Mouse (Mus musculus): ENCODE measurements around the gene Dlx3. TPM values are rescaled to one million over a fixed set of nuclear protein-coding genes. Genes with fewer than 3 reads are reported as not detected.
A peak's percentile ranks its signal among the peaks of the same experiment; 100 is the strongest.

The Dlx3 gene
- total RNA-seq, 1 experiment from 2014 or later = not detected

GRCm38 (mm10) chr11:95085710-95086109 lies 34.2 kb upstream of the Dlx3 start:
- ATAC-seq (replicated peaks in 1 of 2; ENCODE audit: insufficient read depth in 1 of 2, low FRiP score in 2 of 2, low TSS enrichment in 1 of 2, low read depth in 1 of 2, poor library complexity in 2 of 2, severe bottlenecking in 2 of 2) = no peak

- no peak for ATAC-seq (replicated peaks in 1 of 2; ENCODE audit: insufficient read depth in 1 of 2, low FRiP score in 2 of 2, low TSS enrichment in 1 of 2, low read depth in 1 of 2, poor library complexity in 2 of 2, severe bottlenecking in 2 of 2)
Measured at GRCm38 (mm10) chr11:95086229-95086628, 33.7 kb upstream of the Dlx3 start.

GRCm38 (mm10) chr11:95087301-95088228 lies 32.4 kb upstream of the Dlx3 start:
- no peak for ATAC-seq (replicated peaks in 1 of 2; ENCODE audit: insufficient read depth in 1 of 2, low FRiP score in 2 of 2, low TSS enrichment in 1 of 2, low read depth in 1 of 2, poor library complexity in 2 of 2, severe bottlenecking in 2 of 2)

GRCm38 (mm10) chr11:95088286-95088685 lies 31.6 kb upstream of the Dlx3 start:
- ATAC-seq (replicated peaks in 1 of 2; ENCODE audit: insufficient read depth in 1 of 2, low FRiP score in 2 of 2, low TSS enrichment in 1 of 2, low read depth in 1 of 2, poor library complexity in 2 of 2, severe bottlenecking in 2 of 2) = no peak

- peak; percentile 61 to 66 for ATAC-seq (replicated peaks in 1 of 2; ENCODE audit: insufficient read depth in 1 of 2, low FRiP score in 2 of 2, low TSS enrichment in 1 of 2, low read depth in 1 of 2, poor library complexity in 2 of 2, severe bottlenecking in 2 of 2)
Measured at GRCm38 (mm10) chr11:95088857-95089779, 30.8 kb upstream of the Dlx3 start.

- ATAC-seq (replicated peaks in 1 of 2; ENCODE audit: insufficient read depth in 1 of 2, low FRiP score in 2 of 2, low TSS enrichment in 1 of 2, low read depth in 1 of 2, poor library complexity in 2 of 2, severe bottlenecking in 2 of 2) = no peak
Measured at GRCm38 (mm10) chr11:95093077-95093476, 26.8 kb upstream of the Dlx3 start.

- ATAC-seq (replicated peaks in 1 of 2; ENCODE audit: insufficient read depth in 1 of 2, low FRiP score in 2 of 2, low TSS enrichment in 1 of 2, low read depth in 1 of 2, poor library complexity in 2 of 2, severe bottlenecking in 2 of 2) = no peak
Measured at GRCm38 (mm10) chr11:95095596-95095995, 24.3 kb upstream of the Dlx3 start.

GRCm38 (mm10) chr11:95096608-95097373 lies 23.1 kb upstream of the Dlx3 start:
- no peak for ATAC-seq (replicated peaks in 1 of 2; ENCODE audit: insufficient read depth in 1 of 2, low FRiP score in 2 of 2, low TSS enrichment in 1 of 2, low read depth in 1 of 2, poor library complexity in 2 of 2, severe bottlenecking in 2 of 2)

- ATAC-seq (replicated peaks in 1 of 2; ENCODE audit: insufficient read depth in 1 of 2, low FRiP score in 2 of 2, low TSS enrichment in 1 of 2, low read depth in 1 of 2, poor library complexity in 2 of 2, severe bottlenecking in 2 of 2) = no peak
Measured at GRCm38 (mm10) chr11:95097889-95098288, 22.0 kb upstream of the Dlx3 start.

- no peak for ATAC-seq (replicated peaks in 1 of 2; ENCODE audit: insufficient read depth in 1 of 2, low FRiP score in 2 of 2, low TSS enrichment in 1 of 2, low read depth in 1 of 2, poor library complexity in 2 of 2, severe bottlenecking in 2 of 2)
Measured at GRCm38 (mm10) chr11:95098346-95099095, 21.4 kb upstream of the Dlx3 start.

GRCm38 (mm10) chr11:95100393-95100792 lies 19.5 kb upstream of the Dlx3 start:
- ATAC-seq (replicated peaks in 1 of 2; ENCODE audit: insufficient read depth in 1 of 2, low FRiP score in 2 of 2, low TSS enrichment in 1 of 2, low read depth in 1 of 2, poor library complexity in 2 of 2, severe bottlenecking in 2 of 2) = no peak

GRCm38 (mm10) chr11:95101071-95101788 lies 18.7 kb upstream of the Dlx3 start:
- ATAC-seq (replicated peaks in 1 of 2; ENCODE audit: insufficient read depth in 1 of 2, low FRiP score in 2 of 2, low TSS enrichment in 1 of 2, low read depth in 1 of 2, poor library complexity in 2 of 2, severe bottlenecking in 2 of 2) = no peak

- no peak for ATAC-seq (replicated peaks in 1 of 2; ENCODE audit: insufficient read depth in 1 of 2, low FRiP score in 2 of 2, low TSS enrichment in 1 of 2, low read depth in 1 of 2, poor library complexity in 2 of 2, severe bottlenecking in 2 of 2)
Measured at GRCm38 (mm10) chr11:95102161-95102904, 17.6 kb upstream of the Dlx3 start.

- peak; percentile 33 to 40; a peak in 1 of 4 replicates for ATAC-seq (replicated peaks in 1 of 2; ENCODE audit: insufficient read depth in 1 of 2, low FRiP score in 2 of 2, low TSS enrichment in 1 of 2, low read depth in 1 of 2, poor library complexity in 2 of 2, severe bottlenecking in 2 of 2)
Measured at GRCm38 (mm10) chr11:95104266-95104665, 15.7 kb upstream of the Dlx3 start.

- 0 out of 4 replicates have a peak, but pooled peaks of 1 of the 2 experiments have one; percentile 25 for ATAC-seq (replicated peaks in 1 of 2; ENCODE audit: insufficient read depth in 1 of 2, low FRiP score in 2 of 2, low TSS enrichment in 1 of 2, low read depth in 1 of 2, poor library complexity in 2 of 2, severe bottlenecking in 2 of 2)
Measured at GRCm38 (mm10) chr11:95105274-95105874, 14.5 kb upstream of the Dlx3 start.
